Mouse (Mus musculus) liver, embryonic 14.5 days (tissue): ENCODE measurements around the gene Anapc16.

ENCODE experiments used
- CTCF ChIP-seq: IDR thresholded peaks from 2 replicates; pipeline ENCODE4 v1.5.1; 2016; ENCODE audit warnings: antibody characterized with exemption, low read depth, control low read depth
- EP300 ChIP-seq: IDR thresholded peaks from 2 replicates; pipeline ENCODE4 v1.6.1; 2016; ENCODE audit warnings: antibody characterized with exemption, low read depth

DNA sequence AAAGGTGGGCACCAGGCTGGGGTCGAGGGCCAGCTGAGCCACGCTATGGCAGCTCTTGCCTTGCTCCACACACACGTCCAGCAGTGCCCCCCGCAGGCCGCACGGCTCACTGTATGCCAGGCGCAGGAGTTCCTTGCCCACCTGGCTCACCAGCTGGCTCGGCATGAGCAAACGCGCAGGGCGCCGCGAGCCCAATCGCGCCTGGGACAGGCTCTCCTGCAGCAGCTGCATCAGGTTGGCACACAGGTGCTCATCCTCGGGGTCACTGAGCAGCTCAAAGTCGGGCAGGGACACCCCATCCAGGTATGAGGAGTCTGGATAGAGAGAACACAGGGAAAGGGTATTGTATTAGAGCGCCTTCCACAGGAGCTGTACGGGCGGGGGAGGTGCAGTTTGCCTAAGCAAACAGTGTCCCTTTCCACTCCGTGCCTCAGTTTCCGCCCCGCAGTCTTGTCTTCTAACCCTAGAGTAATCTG, 52.2 kb downstream of the Anapc16 start:
- TF ChIP-seq CTCF (peak; percentile 67), EP300 (no peak)
